ENCODE assay signal across 30 mouse cellular contexts in genomic region chr3:102038608-102039007, GRCm38 (mm10). TPM values are rescaled to one million over a fixed set of nuclear protein-coding genes. Genes with fewer than 3 reads are reported as not detected.
DNase-seq lines count a peak whose midpoint lies in the region; ATAC-seq lines count a peak whose summit lies in the region.
"Had no signal": no experiment of that assay in that cellular context is flagged by ENCODE, and none has a peak within 500 bp of the region (broad histone marks: within the 10 kb centered on the region; RNA-seq: fewer than 3 reads in every experiment).

No protein-coding gene starts in this region.

- H3K4me1 ChIP-seq in embryonic facial prominence, embryonic 15.5 days, result 0 out of 2 replicates have a peak, but pooled peaks cover 7% of the 10 kb centered on the region
- peaks cover 7% of the 10 kb centered on the region; the same call in 1 of the 2 replicates for H3K4me1 ChIP-seq in embryonic facial prominence, embryonic 10.5 days
- no peaks in the 10 kb centered on the region for H3K4me1 ChIP-seq in stomach, embryonic 15.5 days
- H3K4me1 ChIP-seq: embryonic facial prominence, embryonic 13.5 days; hindbrain, embryonic 12.5 days; hindbrain, embryonic 15.5 days had no signal

- peak overlapping the region; percentile 8; the same call in 1 of the 2 replicates for H3K27ac ChIP-seq in embryonic facial prominence, embryonic 15.5 days (replicated peaks)
- H3K27ac ChIP-seq in embryonic facial prominence, embryonic 10.5 days (replicated peaks), result no peak overlapping the region
- peak overlapping the region; percentile 37; the same call in 1 of the 2 replicates for H3K27ac ChIP-seq in stomach, embryonic 15.5 days
- H3K27ac ChIP-seq: embryonic facial prominence, embryonic 13.5 days; gastrocnemius, adult 2 months; heart, adult 2 months; hindbrain, embryonic 12.5 days; hindbrain, embryonic 15.5 days had no signal

- H3K36me3 ChIP-seq in embryonic facial prominence, embryonic 15.5 days, result no peaks in the 10 kb centered on the region
- no peaks in the 10 kb centered on the region for H3K36me3 ChIP-seq in embryonic facial prominence, embryonic 10.5 days (replicated peaks)
- H3K36me3 ChIP-seq in stomach, embryonic 15.5 days, result no peaks in the 10 kb centered on the region
- H3K36me3 ChIP-seq: embryonic facial prominence, embryonic 13.5 days; hindbrain, embryonic 12.5 days; hindbrain, embryonic 15.5 days had no signal

- DNase-seq in embryonic facial prominence, embryonic 10.5 days (ENCODE audit: low spot score), result no peak
- DNase-seq in testis, postnatal 10 days (ENCODE audit: low spot score), result peak; percentile 16
- DNase-seq in testis, postnatal 14 days (ENCODE audit: low spot score), result no peak
- DNase-seq in lung, postnatal 25 days (ENCODE audit: low spot score), result no peak
- no peak for DNase-seq in layer of hippocampus, postnatal 10 days (ENCODE audit: low spot score in 2 of 2)
- DNase-seq: adrenal gland, postnatal 14 days; cerebellum, adult 11 months; cerebellum, adult 2 months; cerebellum, adult 9-11 months; cerebellum, postnatal 25 days; forebrain, postnatal 0 days; gastrocnemius, adult 2 months; gastrocnemius, postnatal 14 days; heart, adult 2 months had no signal

- H3K4me2 ChIP-seq in embryonic facial prominence, embryonic 15.5 days (replicated peaks), result no peak overlapping the region
- no peak overlapping the region for H3K4me2 ChIP-seq in stomach, embryonic 15.5 days
- H3K4me2 ChIP-seq: embryonic facial prominence, embryonic 13.5 days; heart, embryonic 11.5 days; hindbrain, embryonic 12.5 days; hindbrain, embryonic 15.5 days had no signal

- H3K9me3 ChIP-seq in embryonic facial prominence, embryonic 15.5 days (replicated peaks), result no peaks in the 10 kb centered on the region
- 0 out of 2 replicates have a peak, but pooled peaks cover 5% of the 10 kb centered on the region for H3K9me3 ChIP-seq in embryonic facial prominence, embryonic 10.5 days
- H3K9me3 ChIP-seq in stomach, embryonic 15.5 days, result no peaks in the 10 kb centered on the region
- H3K9me3 ChIP-seq: embryonic facial prominence, embryonic 13.5 days; hindbrain, embryonic 15.5 days had no signal

- no peak overlapping the region for H3K9ac ChIP-seq in embryonic facial prominence, embryonic 15.5 days
- no peak overlapping the region for H3K9ac ChIP-seq in stomach, embryonic 15.5 days
- H3K9ac ChIP-seq: embryonic facial prominence, embryonic 13.5 days; forebrain, postnatal 0 days; hindbrain, embryonic 12.5 days; hindbrain, embryonic 15.5 days had no signal

- ATAC-seq in embryonic facial prominence, embryonic 15.5 days (ENCODE audit: insufficient number of reproducible peaks, low FRiP score, low TSS enrichment, low read depth), result no peak
- no peak for ATAC-seq in stomach, embryonic 15.5 days (ENCODE audit: insufficient read depth, low FRiP score, low read depth)
- ATAC-seq: forebrain, embryonic 14.5 days; forebrain, postnatal 0 days had no signal

- 59% methylated on average over 6 of the region's 6 CpGs for WGBS in embryonic facial prominence, embryonic 15.5 days
- 72% methylated on average over 6 of the region's 6 CpGs for WGBS in embryonic facial prominence, embryonic 10.5 days
- WGBS in stomach, embryonic 15.5 days, result 74% methylated on average over 6 of the region's 6 CpGs

- H3K4me3 ChIP-seq in embryonic facial prominence, embryonic 15.5 days (replicated peaks), result no peak overlapping the region
- H3K4me3 ChIP-seq in embryonic facial prominence, embryonic 10.5 days, result no peak overlapping the region
- no peak overlapping the region for H3K4me3 ChIP-seq in stomach, embryonic 15.5 days (replicated peaks)
- H3K4me3 ChIP-seq: embryonic facial prominence, embryonic 13.5 days; gastrocnemius, adult 2 months; heart, adult 2 months; hindbrain, embryonic 12.5 days; hindbrain, embryonic 15.5 days had no signal

- H3K27me3 ChIP-seq in embryonic facial prominence, embryonic 15.5 days, result no peaks in the 10 kb centered on the region
- peaks cover 8% of the 10 kb centered on the region; the same call in 1 of the 2 replicates for H3K27me3 ChIP-seq in embryonic facial prominence, embryonic 10.5 days (replicated peaks; ENCODE audit: low read depth, poor library complexity, severe bottlenecking)
- H3K27me3 ChIP-seq in stomach, embryonic 15.5 days (replicated peaks), result no peaks in the 10 kb centered on the region
- H3K27me3 ChIP-seq: embryonic facial prominence, embryonic 13.5 days; hindbrain, embryonic 12.5 days; hindbrain, embryonic 15.5 days had no signal

RNA-seq across cellular contexts. Expression of gene Nhlh2, which starts 28.7 kb away (rescaled TPM):
- polyA plus RNA-seq in embryonic facial prominence, embryonic 15.5 days (2015; fragmentation: Nextera tagmentation; extraction: Ambion mirVana), result 4.4 and 5.8 TPM in 2 replicates
- 16.1 and 22.3 TPM in 2 replicates for polyA plus RNA-seq in embryonic facial prominence, embryonic 10.5 days (2016; fragmentation: Nextera tagmentation; extraction: Ambion mirVana)
- polyA plus RNA-seq in stomach, embryonic 15.5 days (2015; fragmentation: Nextera tagmentation; extraction: Ambion mirVana), result 0.05 and 0.10 TPM in 2 replicates
- 1 to 10 TPM; 4.4 to 4.9 TPM for total RNA-seq in layer of hippocampus, postnatal 10 days (2021)
- total RNA-seq: adrenal gland, adult 18-20 months; adrenal gland, postnatal 14 days; common myeloid progenitor, adult 5-6 weeks; ES-E14; gastrocnemius, adult 2 months; gastrocnemius, postnatal 14 days; gastrocnemius, postnatal 4 days; heart, adult 2 months; heart, postnatal 25 days; hematopoietic stem cell, adult 5-6 weeks had no signal
- polyA plus RNA-seq: heart, adult 2 months; heart, embryonic 14.5 days; heart, postnatal 0 days had no signal

RNA-seq across cellular contexts. Expression of gene Casq2, which starts 47.6 kb away (rescaled TPM):
- polyA plus RNA-seq in embryonic facial prominence, embryonic 15.5 days (2015; fragmentation: Nextera tagmentation; extraction: Ambion mirVana), result 77.5 and 101 TPM in 2 replicates
- polyA plus RNA-seq in embryonic facial prominence, embryonic 10.5 days (2016; fragmentation: Nextera tagmentation; extraction: Ambion mirVana), result 0.10 and 0.16 TPM in 2 replicates
- 1.7 and 3.5 TPM in 2 replicates for polyA plus RNA-seq in stomach, embryonic 15.5 days (2015; fragmentation: Nextera tagmentation; extraction: Ambion mirVana)
- 1 to 10 TPM; 1.4 to 1.7 TPM for total RNA-seq in layer of hippocampus, postnatal 10 days (2021)
- total RNA-seq: common myeloid progenitor, adult 5-6 weeks; hematopoietic stem cell, adult 5-6 weeks had no signal
- polyA plus RNA-seq: forebrain, embryonic 11.5 days had no signal

Comparison
In these comparisons a context has a peak if more than half of its experiments do, and no peak if none do; other contexts are left out.
1. RNA of gene Casq2, which starts 47.6 kb away (polyA plus RNA-seq): 77.5 to 101 TPM in embryonic facial prominence, embryonic 15.5 days; 1.7 to 3.5 TPM in stomach, embryonic 15.5 days and 0.10 to 0.16 TPM in embryonic facial prominence, embryonic 10.5 days; every median in the first group is over 10 times any median in the second.